Mouse (Mus musculus): ENCODE data around the gene Ccdc73.

The Ccdc73 gene

DNA sequence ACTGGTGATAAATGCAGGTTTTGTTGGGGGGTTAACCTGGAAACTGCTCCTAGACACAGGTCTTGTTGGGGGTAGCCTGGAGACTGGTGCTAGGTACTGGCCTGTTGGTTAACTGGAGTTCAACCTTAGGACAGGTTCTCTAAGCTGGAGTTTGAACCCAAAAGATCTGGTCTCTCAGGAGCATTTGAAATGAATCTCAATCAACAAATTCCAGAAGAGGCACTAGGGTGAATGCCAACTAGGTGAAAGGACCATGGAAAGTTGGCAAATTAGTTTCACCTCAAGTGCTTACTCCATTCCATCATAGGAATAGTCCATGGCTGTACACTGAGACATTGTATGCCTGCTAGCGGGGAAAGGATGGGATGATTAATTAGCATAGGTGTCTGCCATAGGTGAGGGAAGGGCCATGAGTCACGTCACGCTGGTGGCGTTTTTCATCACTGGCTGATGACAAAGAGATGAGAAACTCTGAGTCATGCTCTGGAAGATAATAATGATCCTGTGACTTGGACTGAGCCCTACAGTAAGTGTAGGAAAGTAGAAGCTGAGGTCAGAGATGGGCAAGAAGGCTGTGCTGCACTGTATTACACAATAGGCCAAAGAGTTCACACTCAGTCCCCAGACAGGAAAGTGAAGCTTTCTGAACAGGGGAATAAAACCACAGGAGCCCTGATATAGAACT is 3.3 kb upstream of the Ccdc73 start:
- in situ Hi-C loops (cut with MboI, MseI): loop anchor here (25.0 kb wide), 1 partner anchor 1202 kb away; no protein-coding TSS in a partner anchor

DNA sequence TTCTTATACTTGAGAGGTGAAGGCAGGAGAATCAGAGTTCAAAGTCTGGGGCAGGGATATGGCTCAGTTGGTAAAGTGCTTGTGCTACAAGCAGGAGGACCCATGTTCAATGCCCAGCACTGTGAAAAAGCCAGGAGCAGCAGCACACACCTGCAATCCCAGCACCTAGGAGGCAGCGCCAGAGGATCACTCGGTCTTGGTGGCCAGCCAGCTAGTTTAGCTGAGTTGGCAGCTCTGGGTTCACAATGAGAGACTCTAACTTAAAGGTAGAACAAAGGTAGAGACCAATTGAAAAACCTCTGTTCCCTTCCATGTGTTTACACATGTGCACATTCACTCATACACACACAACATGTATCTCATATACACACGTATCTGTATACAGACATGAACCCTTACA is 1.5 kb downstream of the Ccdc73 start:
- in situ Hi-C loops (cut with MboI, MseI): loop anchor here (25.0 kb wide), 1 partner anchor 1207 kb away; no protein-coding TSS in a partner anchor

DNA sequence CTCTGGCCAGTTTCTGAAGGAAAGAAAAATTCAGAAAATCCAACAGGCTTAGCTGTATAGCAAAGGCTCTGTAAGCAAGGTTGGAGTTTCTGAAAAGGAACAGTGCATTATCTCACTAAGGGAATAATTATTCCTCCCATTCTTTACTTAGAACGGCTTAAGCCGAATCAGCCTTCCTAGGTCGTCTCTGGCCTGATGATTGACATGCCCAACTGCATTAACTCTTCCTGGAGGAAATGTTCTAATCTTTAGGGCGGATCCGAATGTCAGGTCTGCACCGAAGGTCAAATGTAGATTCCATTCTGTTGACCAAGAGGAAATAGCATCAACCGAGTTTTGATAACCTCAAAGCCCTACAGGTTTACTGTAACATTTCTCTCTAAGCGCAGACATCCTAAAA is 11.2 kb downstream of the Ccdc73 start:
- in situ Hi-C loops (cut with MboI, MseI): no loop called here

DNA sequence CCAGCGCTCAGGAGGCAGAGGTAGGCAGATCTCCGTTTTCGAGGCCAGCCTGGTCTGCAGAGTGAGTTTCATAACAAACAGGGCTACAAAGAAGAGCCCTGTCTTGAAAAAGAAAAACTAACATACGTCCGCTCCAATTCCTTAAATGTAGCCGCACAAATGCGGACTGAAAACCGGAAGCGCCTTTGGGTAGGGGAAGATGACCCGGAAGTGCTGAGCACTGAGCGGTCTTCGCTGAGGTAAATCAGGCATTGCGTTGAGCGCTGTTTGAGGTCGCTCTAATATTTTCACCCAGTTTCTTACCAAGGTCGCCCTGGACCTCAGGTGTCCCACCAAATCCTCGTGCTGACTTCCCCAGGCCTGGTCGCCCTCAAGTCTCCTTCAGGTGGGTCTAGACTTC is 18.5 kb downstream of the Ccdc73 start:
- in situ Hi-C loops (cut with MboI, MseI): loop anchor here (10.0 kb wide), 1 partner anchor 349 kb away; no protein-coding TSS in a partner anchor

DNA sequence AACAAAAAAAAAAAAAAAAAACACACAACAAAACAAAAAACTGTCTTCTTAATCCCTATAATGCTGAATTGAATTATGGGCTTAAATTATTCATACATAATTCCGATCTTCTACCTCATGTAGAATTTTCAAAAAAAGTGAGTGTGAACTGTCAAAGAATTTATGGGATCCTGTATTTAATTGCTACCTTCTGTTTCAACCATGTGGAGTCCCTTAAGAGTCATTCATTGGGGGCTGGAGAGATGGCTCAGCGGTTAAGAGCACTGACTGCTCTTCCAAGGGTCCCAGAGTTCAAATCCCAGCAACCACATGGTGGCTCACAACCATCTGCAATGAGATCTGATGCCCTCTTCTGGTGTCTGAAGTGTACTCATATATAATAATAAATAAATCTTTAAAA is 19.7 kb downstream of the Ccdc73 start:
- in situ Hi-C loops (cut with MboI, MseI): loop anchor here (10.0 kb wide), 1 partner anchor 347 kb away; no protein-coding TSS in a partner anchor

DNA sequence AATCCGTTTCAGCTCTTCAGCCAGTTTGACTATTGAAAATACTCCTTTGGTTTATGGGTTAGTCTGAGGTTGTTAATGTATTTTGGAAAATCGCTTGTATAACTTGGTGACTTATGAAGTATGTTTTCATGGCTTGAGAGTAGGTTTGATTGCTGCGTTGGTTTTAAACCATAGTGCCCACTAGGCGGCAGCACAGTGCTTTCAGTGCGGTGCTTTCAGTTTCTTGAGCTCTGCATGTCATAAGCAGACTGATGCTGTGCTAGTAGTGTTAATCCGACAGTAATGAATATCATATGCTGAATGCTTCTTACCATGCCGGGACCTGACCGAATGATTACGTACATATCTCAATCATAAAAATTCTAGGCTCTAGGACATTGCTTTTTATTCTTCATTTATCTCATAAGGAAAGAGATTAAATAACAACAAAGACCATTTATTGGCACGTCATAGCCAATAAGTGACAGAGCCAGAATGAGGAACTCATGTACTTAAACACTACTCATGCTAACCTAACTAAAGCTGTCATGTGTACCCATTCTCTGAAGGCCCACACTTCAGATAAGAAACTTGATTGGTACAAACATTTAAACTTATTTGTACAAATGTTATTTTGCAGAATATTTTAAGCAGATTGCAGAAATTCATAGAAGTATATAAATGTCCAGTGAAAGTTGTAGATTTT is 20.4 kb downstream of the Ccdc73 start:
- in situ Hi-C loops (cut with MboI, MseI): loop anchor here (10.0 kb wide), 1 partner anchor 347 kb away; no protein-coding TSS in a partner anchor

DNA sequence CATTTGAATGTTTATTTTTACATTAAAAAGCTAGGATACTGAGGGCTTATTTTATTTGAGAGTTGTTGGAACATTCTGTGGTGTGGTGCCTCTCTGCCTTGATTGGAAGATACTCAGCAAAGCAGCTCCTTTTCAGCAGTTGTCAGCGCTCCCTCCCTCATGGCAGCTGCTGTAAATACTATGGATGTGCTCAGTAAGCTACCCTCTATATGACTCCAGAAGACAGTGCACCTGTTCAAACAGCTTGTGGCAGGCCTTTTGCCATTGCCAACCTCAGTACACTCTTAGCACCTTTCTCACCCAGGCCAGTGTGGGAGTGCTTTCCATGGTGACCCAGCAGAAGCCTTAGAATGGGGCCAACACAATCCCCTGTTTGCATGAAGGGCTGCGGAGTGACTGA is 32.4 kb downstream of the Ccdc73 start:
- in situ Hi-C loops (cut with MboI, MseI): no loop called here

DNA sequence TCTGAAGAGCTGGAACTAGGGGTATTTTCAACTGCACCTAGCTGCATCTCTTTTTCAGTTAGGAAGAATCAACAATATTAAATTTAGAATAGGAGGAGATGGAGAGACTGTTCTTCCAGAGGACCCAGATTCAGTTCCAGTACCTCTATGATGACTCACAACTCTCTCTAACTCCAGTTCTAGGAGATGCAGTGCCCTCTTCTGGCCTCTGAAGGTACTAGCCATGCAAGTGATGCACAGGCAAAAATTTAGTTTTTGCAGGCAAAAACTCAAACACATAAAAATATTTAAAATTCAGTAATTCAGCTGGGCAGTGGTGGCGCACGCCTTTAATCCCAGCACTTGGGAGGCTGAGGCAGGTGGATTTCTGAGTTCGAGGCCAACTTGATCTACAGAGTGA is 48.1 kb downstream of the Ccdc73 start:
- in situ Hi-C loops (cut with MboI, MseI): no loop called here

DNA sequence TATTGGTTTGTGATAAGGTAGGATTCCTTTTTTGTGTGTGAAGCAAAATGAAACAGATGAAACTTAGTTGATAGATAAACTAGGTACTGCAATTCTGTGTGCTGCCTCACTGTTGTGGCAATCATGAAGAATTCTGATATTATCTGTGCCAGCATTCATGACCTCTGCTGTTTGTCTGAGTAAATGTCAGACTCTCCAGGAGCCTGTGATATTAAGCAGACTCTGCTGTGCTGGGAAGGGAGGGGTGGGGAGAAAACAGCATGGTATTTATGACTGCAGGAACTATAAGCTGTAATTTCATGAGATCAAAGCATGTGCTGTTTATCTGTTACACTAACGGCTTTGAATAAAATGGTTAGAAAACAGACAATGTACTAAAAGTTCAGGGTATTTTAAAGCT is 96.9 kb downstream of the Ccdc73 start:
- in situ Hi-C loops (cut with MboI, MseI): no loop called here

DNA sequence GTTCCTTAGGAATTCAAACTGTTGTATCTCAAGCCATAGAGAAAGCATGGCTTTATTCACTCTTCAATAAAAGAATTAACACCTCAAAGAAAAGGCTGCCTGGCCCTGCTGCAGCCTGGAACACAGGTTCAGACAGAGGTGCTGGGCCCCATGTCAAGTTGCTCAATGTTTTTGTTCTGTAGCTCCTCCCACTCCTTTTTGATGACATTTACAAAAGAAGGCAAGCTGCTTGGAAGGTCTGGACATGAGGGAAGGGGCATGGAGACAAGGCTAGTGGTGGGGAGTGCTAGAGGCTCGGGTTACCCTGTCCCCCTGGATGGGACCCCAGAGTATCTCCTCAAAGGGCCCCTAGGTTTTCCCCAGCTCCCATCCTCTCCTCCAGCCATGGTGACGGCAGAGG is 114.1 kb downstream of the Ccdc73 start:
- in situ Hi-C loops (cut with MboI, MseI): loop anchor here (5.0 kb wide), 1 partner anchor 49 kb away; no protein-coding TSS in a partner anchor

DNA sequence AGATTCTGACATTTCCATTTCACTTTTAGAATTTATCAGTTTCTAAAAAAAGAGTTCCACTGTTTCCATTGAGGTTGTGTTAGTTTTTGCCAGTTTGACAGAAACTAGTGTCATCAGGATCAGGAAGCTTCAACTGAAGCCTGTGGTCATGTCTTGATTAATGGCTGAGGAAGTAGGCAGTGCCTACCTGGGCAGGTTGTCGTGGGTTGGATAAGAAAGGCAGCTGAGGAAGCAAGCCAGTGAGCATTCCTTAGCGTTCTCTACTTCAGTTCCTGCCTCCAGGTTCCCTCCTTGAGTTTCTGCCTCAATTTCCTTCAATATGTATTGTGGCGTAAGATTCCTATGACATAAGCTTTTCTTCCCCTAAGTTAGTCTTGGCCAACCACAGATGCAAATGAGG is 118.2 kb downstream of the Ccdc73 start:
- in situ Hi-C loops (cut with MboI, MseI): no loop called here

DNA sequence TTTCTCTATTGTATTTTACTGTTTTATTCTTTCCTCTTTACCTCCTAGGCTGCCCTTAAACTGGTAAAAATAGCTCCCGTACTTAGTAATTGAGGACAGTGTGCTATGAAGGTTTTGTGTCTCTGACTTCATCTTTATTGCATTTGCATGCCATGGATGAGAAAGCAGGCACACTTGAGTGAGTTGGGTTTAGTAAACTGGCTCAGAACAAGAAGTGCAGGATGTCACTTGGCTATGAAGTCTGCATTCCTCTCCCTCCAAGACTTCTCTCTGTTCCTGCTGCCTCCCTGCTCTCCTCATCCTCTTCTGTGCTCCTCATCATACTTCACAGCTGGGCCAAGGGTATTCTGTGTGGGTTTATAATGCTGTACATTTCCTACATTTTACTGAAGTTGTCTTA is 121.4 kb downstream of the Ccdc73 start:
- in situ Hi-C loops (cut with MboI, MseI): no loop called here

DNA sequence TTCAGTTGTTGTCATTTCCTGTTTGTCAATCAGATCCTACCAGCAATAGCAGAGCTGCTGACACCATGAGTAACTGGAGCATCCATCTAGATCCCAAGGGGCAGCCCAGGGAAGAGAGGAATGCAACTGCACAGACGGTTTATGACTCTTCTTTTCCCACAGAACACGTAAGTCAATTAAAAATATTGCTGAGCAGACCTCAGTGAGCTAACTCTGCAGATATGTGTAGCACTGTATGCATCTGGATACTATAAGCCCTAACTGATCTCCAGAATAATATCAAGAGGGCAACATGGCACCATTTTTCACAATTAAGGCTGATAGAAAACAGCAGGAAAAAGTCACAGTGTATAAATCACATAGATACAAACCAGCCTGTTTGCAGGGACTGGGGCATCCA is 126.8 kb downstream of the Ccdc73 start:
- in situ Hi-C loops (cut with MboI, MseI): no loop called here

DNA sequence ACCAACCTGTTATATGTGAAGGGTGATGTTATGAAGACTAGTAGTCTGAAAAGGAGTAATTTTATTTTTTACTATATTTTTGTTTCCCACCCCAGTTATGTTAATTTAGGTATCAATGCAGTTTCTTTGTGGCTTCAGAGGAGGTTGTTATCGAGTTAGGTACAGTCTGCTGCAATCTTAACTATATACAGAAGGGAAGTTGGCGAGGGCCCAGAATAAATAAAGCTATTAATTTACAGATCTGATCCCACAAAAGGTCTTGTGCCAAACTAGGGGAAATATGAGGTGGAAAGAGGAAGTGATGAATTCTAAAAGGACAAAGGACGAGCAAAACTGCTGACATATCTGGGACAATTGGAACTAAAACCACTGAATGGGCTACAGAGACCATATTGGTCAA is 128.6 kb downstream of the Ccdc73 start:
- in situ Hi-C loops (cut with MboI, MseI): no loop called here

DNA sequence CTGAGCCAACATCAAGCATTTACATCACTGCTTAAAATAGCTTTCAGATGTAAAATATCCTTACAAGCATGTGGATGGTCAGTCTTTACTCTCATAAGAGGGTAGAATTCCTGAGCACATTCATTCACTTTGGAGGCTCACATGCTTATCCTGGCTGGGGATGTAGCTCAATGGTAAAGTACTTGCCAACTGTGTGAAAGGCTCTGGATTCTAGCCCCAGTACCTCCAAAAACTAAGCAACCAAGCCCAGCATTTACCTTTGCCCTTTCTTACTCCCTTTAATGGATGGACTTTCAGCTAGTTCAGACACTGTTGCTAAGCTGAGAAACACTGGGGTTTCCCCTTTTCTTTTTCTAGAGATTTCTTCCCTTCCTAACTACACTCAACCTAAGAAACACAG is 139.6 kb downstream of the Ccdc73 start:
- in situ Hi-C loops (cut with MboI, MseI): no loop called here

DNA sequence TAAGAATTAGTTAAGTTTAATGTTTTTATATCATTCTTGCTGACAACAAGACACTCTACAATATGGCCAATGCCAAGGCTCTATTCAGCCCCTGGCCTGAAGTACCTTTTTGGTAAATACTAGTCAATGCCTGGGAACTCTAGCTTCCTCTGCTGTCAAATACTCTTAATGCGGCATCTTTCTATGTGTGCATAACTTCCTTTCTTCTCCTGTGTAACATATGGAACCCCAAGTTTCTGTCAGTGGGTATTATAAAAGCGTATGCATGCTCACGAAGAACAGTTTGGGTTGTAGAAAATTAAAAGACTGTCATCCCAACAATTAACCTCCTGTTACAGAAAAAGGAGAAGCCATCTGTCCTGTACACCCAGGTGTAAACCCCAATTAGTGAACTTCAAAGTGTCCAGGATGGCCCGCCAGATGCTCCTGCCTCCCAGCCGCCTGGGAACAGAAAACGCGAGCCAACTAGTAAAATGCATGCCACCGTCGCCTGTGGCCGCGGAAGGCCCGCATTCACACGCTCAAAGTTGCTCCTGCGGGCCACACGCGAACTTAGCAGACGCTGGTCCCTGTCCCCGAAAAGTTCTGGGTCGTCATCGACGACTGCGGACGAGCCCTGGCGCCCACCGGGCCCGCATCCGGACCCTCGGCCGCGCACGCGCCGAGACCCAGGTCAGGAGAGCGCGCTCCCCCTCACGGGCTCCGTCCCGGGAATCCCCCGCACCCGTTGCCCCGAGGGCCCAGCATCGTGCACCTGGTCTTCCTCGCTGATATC is 148.8 kb downstream of the Ccdc73 start:
- in situ Hi-C loops (cut with MboI, MseI): no loop called here

DNA sequence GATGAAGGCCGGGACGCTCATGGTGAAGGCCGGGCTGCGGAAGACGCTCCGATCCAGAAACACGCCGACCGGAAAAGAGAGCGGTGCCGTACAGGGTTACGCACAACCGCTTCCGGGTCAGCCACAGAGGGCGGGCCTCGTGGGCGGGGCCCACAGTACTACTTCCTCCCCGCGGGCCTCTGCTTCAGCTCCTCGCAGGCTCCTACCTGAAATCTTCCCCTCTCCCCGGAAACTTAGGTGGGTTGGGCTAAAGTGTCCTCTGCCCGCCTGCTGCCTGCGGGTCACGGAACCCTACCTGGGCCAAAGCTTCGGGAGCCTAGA is 149.3 kb downstream of the Ccdc73 start, which contains the start of gene Eif3m:
TSS of gene Eif3m (minus strand) at position 114 of the 321 bp plus-strand sequence.
- in situ Hi-C loops (cut with MboI, MseI): no loop called here

DNA sequence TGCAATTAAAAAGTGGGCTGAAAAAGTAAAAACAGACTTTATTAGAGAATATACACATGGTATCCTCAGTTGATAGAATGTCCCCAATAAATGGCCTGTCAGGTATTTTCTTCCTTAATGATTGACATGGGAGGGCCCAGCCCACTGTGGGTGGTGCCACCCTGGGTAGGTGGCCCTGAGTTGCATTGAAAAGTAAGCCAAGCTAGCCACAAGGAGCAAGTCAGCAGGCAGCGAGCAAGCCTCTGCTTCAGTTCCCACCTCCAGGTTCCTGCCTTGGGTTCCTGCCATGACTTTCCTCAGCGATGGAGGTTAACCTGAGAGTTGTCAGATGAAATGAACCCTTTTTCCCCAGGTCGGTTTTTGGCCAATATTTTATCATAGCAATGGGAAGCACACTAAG is 150.2 kb downstream of the Ccdc73 start:
- in situ Hi-C loops (cut with MboI, MseI): no loop called here

DNA sequence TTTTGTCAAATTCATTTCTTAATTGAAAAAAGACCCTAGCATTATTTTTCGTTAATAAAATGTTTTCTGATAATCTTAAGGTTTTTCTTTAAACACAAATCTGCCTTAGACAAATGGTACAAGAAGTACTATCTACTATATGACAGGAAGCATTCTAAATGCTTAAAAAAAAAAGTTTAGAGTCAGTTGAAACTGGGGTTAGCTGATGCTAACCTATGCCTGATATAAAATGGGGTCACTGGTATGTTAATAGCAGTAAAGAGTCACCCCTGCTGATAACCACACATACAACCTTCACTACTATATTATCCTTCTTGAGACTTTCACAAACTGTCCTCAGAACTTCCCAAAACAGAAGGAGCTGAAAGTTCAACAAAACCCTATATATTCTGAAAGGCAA is 151.9 kb downstream of the Ccdc73 start:
- in situ Hi-C loops (cut with MboI, MseI): no loop called here

DNA sequence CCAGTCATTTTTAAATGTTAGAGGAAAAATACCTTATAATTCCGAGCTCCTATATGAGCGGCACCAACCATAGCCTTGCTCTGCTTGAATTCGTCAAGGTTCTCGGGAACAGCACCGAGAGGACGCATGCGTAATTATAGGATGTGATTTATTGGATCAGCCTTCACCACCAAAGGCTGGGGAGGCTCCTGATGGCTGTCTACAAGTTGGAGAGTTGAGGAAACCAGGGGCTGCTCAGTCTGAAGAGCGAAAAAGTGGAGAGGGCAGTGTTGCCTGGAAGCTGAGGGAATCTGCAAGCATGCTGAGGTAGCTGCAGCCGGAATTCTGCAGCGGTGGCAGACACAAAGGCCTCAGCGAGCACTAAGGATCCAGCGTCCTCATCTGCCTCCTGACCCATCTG is 153.7 kb downstream of the Ccdc73 start:
- in situ Hi-C loops (cut with MboI, MseI): no loop called here

DNA sequence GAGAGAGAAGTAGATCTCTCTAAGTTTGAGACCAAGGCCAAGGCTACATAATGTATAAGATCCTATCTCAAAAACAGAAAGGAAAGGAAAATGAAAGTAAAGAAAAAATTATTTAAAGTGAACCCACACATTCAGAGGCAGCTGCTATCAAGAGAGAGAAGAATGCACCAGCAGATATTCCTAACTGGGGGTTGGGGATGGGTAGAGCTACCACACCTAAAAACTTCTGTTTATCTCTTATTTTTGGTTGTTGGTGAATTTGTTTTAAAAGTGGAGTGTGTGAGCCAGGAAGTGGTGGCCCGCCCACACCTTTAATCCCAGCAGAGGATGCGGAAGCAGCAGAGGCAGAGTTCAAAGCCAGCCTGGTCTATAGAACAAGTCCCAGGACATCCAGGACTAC is 154.2 kb downstream of the Ccdc73 start:
- in situ Hi-C loops (cut with MboI, MseI): no loop called here

DNA sequence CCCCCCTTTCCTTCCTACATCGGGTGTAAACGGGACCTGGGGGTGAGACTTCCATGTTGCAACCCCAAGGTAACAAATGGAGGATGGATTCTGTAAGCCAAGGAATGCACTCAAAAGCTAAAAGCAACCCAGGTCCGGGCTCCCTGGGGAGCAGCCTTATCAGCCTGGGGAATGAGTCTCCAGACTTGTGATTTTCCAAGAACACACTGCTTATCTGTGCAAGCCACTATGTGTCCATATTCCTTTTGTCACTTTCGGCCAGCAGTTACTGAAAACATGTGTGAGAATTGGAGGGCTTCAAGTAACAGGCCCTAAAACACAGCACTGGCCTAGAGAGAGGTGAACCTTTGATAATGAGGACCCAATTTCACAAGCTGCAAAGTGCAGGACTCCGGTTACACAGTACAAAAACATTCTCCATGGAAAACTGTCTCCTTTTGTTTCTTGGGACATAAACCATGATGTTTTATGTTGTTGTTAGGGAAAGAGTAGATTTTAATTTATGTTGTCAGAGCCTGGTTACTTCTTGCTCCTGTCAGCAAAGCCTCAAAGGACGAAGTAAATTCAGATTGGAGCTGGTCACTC is 155.5 kb downstream of the Ccdc73 start:
- in situ Hi-C loops (cut with MboI, MseI): no loop called here
